Mouse (Mus musculus): ENCODE data around the gene Tnfrsf8. TPM values are rescaled to one million over a fixed set of nuclear protein-coding genes. Genes with fewer than 3 reads are reported as not detected.

Tnfrsf8 gene
- polyA plus RNA-seq, 1 experiment: 0.94 TPM

GRCm38 (mm10) chr4:145242719-145243350 lies 72.1 kb downstream of the Tnfrsf8 start:
- TF ChIP-seq POLR2A (IDR thresholded peaks at IDR 0.05; ENCODE audit: extremely low read depth, insufficient read depth, low read length): no peak
- TF ChIP-seq CTCF (IDR thresholded peaks at IDR 0.05; ENCODE audit: extremely low read depth, insufficient read depth, low read length): no peak
- H3K27ac ChIP-seq (ENCODE audit: insufficient read depth, low read length): no peak overlapping the region
- H3K4me3 ChIP-seq (ENCODE audit: insufficient read depth, low read length): no peak overlapping the region
- H3K4me1 ChIP-seq (ENCODE audit: control insufficient read depth, insufficient read depth, low read length): no peaks in the 10 kb centered on the region; the same call in 1 of the 2 replicates

GRCm38 (mm10) chr4:145240723-145241231 lies 74.2 kb downstream of the Tnfrsf8 start:
- Histone ChIP-seq H3K4me3 (ENCODE audit: insufficient read depth, low read length) (no peak overlapping the region), H3K4me1 (ENCODE audit: control insufficient read depth, insufficient read depth, low read length) (no peaks in the 10 kb centered on the region; the same call in 1 of the 2 replicates), H3K27ac (ENCODE audit: insufficient read depth, low read length) (peak overlapping the region; percentile 61; the same call in 1 of the 2 replicates)
- no peak for TF ChIP-seq POLR2A (IDR thresholded peaks at IDR 0.05; ENCODE audit: extremely low read depth, insufficient read depth, low read length)
- no peak for TF ChIP-seq CTCF (IDR thresholded peaks at IDR 0.05; ENCODE audit: extremely low read depth, insufficient read depth, low read length)

- Histone ChIP-seq H3K27ac (ENCODE audit: insufficient read depth, low read length) (peak overlapping the region; percentile 37; the same call in 1 of the 2 replicates), H3K4me3 (ENCODE audit: insufficient read depth, low read length) (no peak overlapping the region), H3K4me1 (ENCODE audit: control insufficient read depth, insufficient read depth, low read length) (no peaks in the 10 kb centered on the region; the same call in 1 of the 2 replicates)
- no peak for TF ChIP-seq CTCF (IDR thresholded peaks at IDR 0.05; ENCODE audit: extremely low read depth, insufficient read depth, low read length)
- TF ChIP-seq POLR2A (IDR thresholded peaks at IDR 0.05; ENCODE audit: extremely low read depth, insufficient read depth, low read length): no peak
Observed at GRCm38 (mm10) chr4:145239049-145239830, 75.7 kb downstream of the Tnfrsf8 start.

- no peak for TF ChIP-seq POLR2A (IDR thresholded peaks at IDR 0.05; ENCODE audit: extremely low read depth, insufficient read depth, low read length)
- TF ChIP-seq CTCF (IDR thresholded peaks at IDR 0.05; ENCODE audit: extremely low read depth, insufficient read depth, low read length): no peak
- Histone ChIP-seq H3K4me1 (ENCODE audit: control insufficient read depth, insufficient read depth, low read length) (no peaks in the 10 kb centered on the region; the same call in 1 of the 2 replicates), H3K27ac (ENCODE audit: insufficient read depth, low read length) (no peak overlapping the region), H3K4me3 (ENCODE audit: insufficient read depth, low read length) (no peak overlapping the region)
Observed at GRCm38 (mm10) chr4:145236027-145236426, 78.9 kb downstream of the Tnfrsf8 start.

GRCm38 (mm10) chr4:145233487-145234228 lies 81.3 kb downstream of the Tnfrsf8 start:
- H3K4me3 ChIP-seq (ENCODE audit: insufficient read depth, low read length): no peak overlapping the region
- H3K27ac ChIP-seq (ENCODE audit: insufficient read depth, low read length): peak overlapping the region; percentile 29
- no peaks in the 10 kb centered on the region for H3K4me1 ChIP-seq (ENCODE audit: control insufficient read depth, insufficient read depth, low read length)
- TF ChIP-seq CTCF (IDR thresholded peaks at IDR 0.05; ENCODE audit: extremely low read depth, insufficient read depth, low read length) (no peak), POLR2A (IDR thresholded peaks at IDR 0.05; ENCODE audit: extremely low read depth, insufficient read depth, low read length) (no peak)

- no peaks in the 10 kb centered on the region for H3K4me1 ChIP-seq (ENCODE audit: control insufficient read depth, insufficient read depth, low read length)
- no peak overlapping the region for H3K27ac ChIP-seq (ENCODE audit: insufficient read depth, low read length)
- H3K4me3 ChIP-seq (ENCODE audit: insufficient read depth, low read length): no peak overlapping the region
- TF ChIP-seq POLR2A (IDR thresholded peaks at IDR 0.05; ENCODE audit: extremely low read depth, insufficient read depth, low read length) (no peak), CTCF (IDR thresholded peaks at IDR 0.05; ENCODE audit: extremely low read depth, insufficient read depth, low read length) (no peak)
Observed at GRCm38 (mm10) chr4:145231732-145232131, 83.2 kb downstream of the Tnfrsf8 start.

GRCm38 (mm10) chr4:145230647-145231046 lies 84.3 kb downstream of the Tnfrsf8 start:
- Histone ChIP-seq H3K27ac (ENCODE audit: insufficient read depth, low read length) (no peak overlapping the region), H3K4me3 (ENCODE audit: insufficient read depth, low read length) (no peak overlapping the region), H3K4me1 (ENCODE audit: control insufficient read depth, insufficient read depth, low read length) (no peaks in the 10 kb centered on the region)
- no peak for TF ChIP-seq POLR2A (IDR thresholded peaks at IDR 0.05; ENCODE audit: extremely low read depth, insufficient read depth, low read length)
- no peak for TF ChIP-seq CTCF (IDR thresholded peaks at IDR 0.05; ENCODE audit: extremely low read depth, insufficient read depth, low read length)

GRCm38 (mm10) chr4:145229524-145230163 lies 85.3 kb downstream of the Tnfrsf8 start:
- no peak overlapping the region for H3K4me3 ChIP-seq (ENCODE audit: insufficient read depth, low read length)

More at GRCm38 (mm10) chr4:145229524-145230163, 85.3 kb downstream of the Tnfrsf8 start:
- H3K27ac ChIP-seq (ENCODE audit: insufficient read depth, low read length): 0 out of 2 replicates have a peak overlapping the region, but pooled peaks have one; percentile 70
- TF ChIP-seq CTCF (IDR thresholded peaks at IDR 0.05; ENCODE audit: extremely low read depth, insufficient read depth, low read length): no peak
- TF ChIP-seq POLR2A (IDR thresholded peaks at IDR 0.05; ENCODE audit: extremely low read depth, insufficient read depth, low read length): no peak
- H3K4me1 ChIP-seq (ENCODE audit: control insufficient read depth, insufficient read depth, low read length): no peaks in the 10 kb centered on the region

Data from cortical plate, adult 2 months (tissue).